Mouse (Mus musculus) olfactory bulb, adult 2 months (tissue): ENCODE results near the gene Ankrd60.

Source experiments
- CTCF ChIP-seq: fragments of 200-500 bp; IDR thresholded peaks from 2 replicates; pipeline ENCODE4 v1.5.1; 2012; ENCODE audit warnings: low read depth, mild to moderate bottlenecking, low read length, moderate library complexity; ENCODE audit not compliant: insufficient read depth
- POLR2A ChIP-seq: fragments of 200-500 bp; IDR thresholded peaks from 2 replicates; pipeline ENCODE4 v1.6.1; 2012; ENCODE audit warnings: mild to moderate bottlenecking, low read depth, low read length, moderate library complexity; ENCODE audit not compliant: insufficient read depth

GRCm38 (mm10) chr2:173601861-173602260 lies 23.7 kb upstream of the Ankrd60 start:
- no peak for TF ChIP-seq CTCF
- no peak for TF ChIP-seq POLR2A
